Mouse (Mus musculus) heart, adult 8-10 months (tissue): Measurements from ENCODE around the gene Kif24. TPM values are rescaled to one million over a fixed set of nuclear protein-coding genes. Genes with fewer than 3 reads are reported as not detected.
"Not testable (repeated sequence)": the region's sequence is repeated elsewhere in the genome, so short reads cannot be mapped to it uniquely, and the experiment has no call there.

Experiments
- DNase-seq: peaks from one replicate; pipeline ENCODE4 v3.0.0; 2022; ENCODE audit warnings: low spot score
- total RNA-seq, 4 experiments: library from RNA; stranded (reverse); gene quantifications; 2 replicates each; pipeline ENCODE4 v1.2.4; 2022

Kif24 gene
- total RNA-seq, 4 experiments from 2014 or later, result 0.22 to 0.63 (median 0.43) TPM

- DNase-seq, result no peak
Observed at GRCm38 (mm10) chr4:41493464-41494116, 28.9 kb upstream of the Kif24 start.

GRCm38 (mm10) chr4:41492951-41493350, 28.3 kb upstream of the Kif24 start:
- DNase-seq, result no peak

GRCm38 (mm10) chr4:41481601-41482017, 16.9 kb upstream of the Kif24 start:
- peak; percentile 74 for DNase-seq

GRCm38 (mm10) chr4:41480254-41480653, 15.6 kb upstream of the Kif24 start:
- DNase-seq, result peak; percentile 76

- peak; percentile 55 for DNase-seq
Observed at GRCm38 (mm10) chr4:41479456-41479804, 14.7 kb upstream of the Kif24 start.

- no peak for DNase-seq
Observed at GRCm38 (mm10) chr4:41478751-41479455, 14.2 kb upstream of the Kif24 start.

- DNase-seq, result no peak
Observed at GRCm38 (mm10) chr4:41477648-41478160, 13.0 kb upstream of the Kif24 start.

GRCm38 (mm10) chr4:41471384-41471689, 6.7 kb upstream of the Kif24 start:
- DNase-seq, result no peak

- DNase-seq, result no peak
Observed at GRCm38 (mm10) chr4:41470684-41471383, 6.1 kb upstream of the Kif24 start.

- no peak for DNase-seq
Observed at GRCm38 (mm10) chr4:41470051-41470683, 5.5 kb upstream of the Kif24 start.

- no peak for DNase-seq
Observed at GRCm38 (mm10) chr4:41469199-41469598, 4.5 kb upstream of the Kif24 start.

- DNase-seq, result peak; percentile 69
Observed at GRCm38 (mm10) chr4:41468396-41469080, 3.9 kb upstream of the Kif24 start.

- no peak for DNase-seq
Observed at GRCm38 (mm10) chr4:41465287-41465665, 589 bp upstream of the Kif24 start.

- DNase-seq, result not testable (repeated sequence)
Observed at GRCm38 (mm10) chr4:41463051-41463738, 1.5 kb downstream of the Kif24 start.

GRCm38 (mm10) chr4:41460690-41461089, 4.0 kb downstream of the Kif24 start:
- DNase-seq, result no peak

GRCm38 (mm10) chr4:41447595-41447994, 17.1 kb downstream of the Kif24 start:
- no peak for DNase-seq

- DNase-seq, result no peak
Observed at GRCm38 (mm10) chr4:41442790-41443302, 21.8 kb downstream of the Kif24 start.

GRCm38 (mm10) chr4:41438931-41439330, 25.8 kb downstream of the Kif24 start:
- no peak for DNase-seq

GRCm38 (mm10) chr4:41416966-41417365, 47.7 kb downstream of the Kif24 start:
- DNase-seq, result no peak

GRCm38 (mm10) chr4:41409341-41409740, 55.3 kb downstream of the Kif24 start:
- DNase-seq, result no peak

GRCm38 (mm10) chr4:41407353-41407752, 57.3 kb downstream of the Kif24 start:
- no peak for DNase-seq
